Mouse (Mus musculus) intestine, postnatal 0 days (tissue): ENCODE measurements around the gene Erc1. TPM values are rescaled to one million over a fixed set of nuclear protein-coding genes. Genes with fewer than 3 reads are reported as not detected.

ENCODE experiments used
- ATAC-seq: fragments of 200-750 bp; cut with Nextera tagmentation; 2 replicates; pipeline ENCODE4 v1.8.0; 2017; ENCODE audit warnings: mild to moderate bottlenecking, moderate TSS enrichment, moderate library complexity
- H3K27ac ChIP-seq: fragments of 300-500 bp; sonication (generic); 2 replicates; pipeline ENCODE4 v1.5.1; 2014; ENCODE audit warnings: mild to moderate bottlenecking, low read depth, low read length, moderate library complexity
- H3K27me3 ChIP-seq: fragments of 300-500 bp; sonication (generic); replicated peaks from 2 replicates; pipeline ENCODE4 v1.6.1; 2014; ENCODE audit warnings: low read length, mixed read lengths; ENCODE audit not compliant: control insufficient read depth, insufficient read depth
- H3K36me3 ChIP-seq: fragments of 300-500 bp; sonication (generic); 2 replicates; pipeline ENCODE4 v1.6.1; 2014; ENCODE audit warnings: mild to moderate bottlenecking, moderate library complexity; ENCODE audit not compliant: control insufficient read depth, insufficient read depth
- H3K4me1 ChIP-seq: fragments of 300-500 bp; sonication (generic); replicated peaks from 2 replicates; pipeline ENCODE4 v1.6.1; 2014; ENCODE audit warnings: antibody characterized with exemption, low read length, mixed read lengths; ENCODE audit not compliant: control insufficient read depth, insufficient read depth
- H3K4me2 ChIP-seq: fragments of 300-500 bp; sonication (generic); replicated peaks from 2 replicates; pipeline ENCODE4 v1.6.1; 2014; ENCODE audit warnings: low read depth, mild to moderate bottlenecking, moderate library complexity
- H3K4me3 ChIP-seq: fragments of 300-500 bp; sonication (generic); 2 replicates; pipeline ENCODE4 v1.5.1; 2014; ENCODE audit warnings: low read depth, low read length
- H3K9ac ChIP-seq: fragments of 300-500 bp; sonication (generic); 2 replicates; pipeline ENCODE4 v1.6.1; 2014; ENCODE audit warnings: mild to moderate bottlenecking, low read depth, low read length
- H3K9me3 ChIP-seq: fragments of 300-500 bp; sonication (generic); 2 replicates; pipeline ENCODE4 v1.6.1; 2016; ENCODE audit warnings: mixed run types; ENCODE audit not compliant: control insufficient read depth
- CTCF ChIP-seq: sonication (generic); IDR thresholded peaks from 2 replicates; pipeline ENCODE4 v1.5.1; 2016; ENCODE audit warnings: low read depth, mild to moderate bottlenecking, control low read depth, antibody characterized with exemption, moderate library complexity
- WGBS: fragments of 180-500 bp; shearing (Covaris S2); extraction: QIAGEN DNeasy Blood & Tissue Kit; methylation state at CpG from one replicate; pipeline ENCODE4 v1.1.7; 2014; 5-methylcytosine and 5-hydroxymethylcytosine counted together
- polyA plus RNA-seq: library from polyadenylated mRNA; unstranded; fragments of >200 nt; fragmentation: Nextera tagmentation; extraction: Ambion mirVana; gene quantifications from 2 replicates; pipeline ENCODE4 v1.2.1, GENCODE M21; 2015

Erc1 gene
- polyA plus RNA-seq, 1 experiment from 2014 or later = 4.5 TPM

GRCm38 (mm10) chr6:119526498-119526897, 321.5 kb downstream of the Erc1 start:
- H3K4me3 ChIP-seq = no peak overlapping the region
- H3K27ac ChIP-seq = no peak overlapping the region
- no peak overlapping the region for H3K9ac ChIP-seq
- no peaks in the 10 kb centered on the region for H3K36me3 ChIP-seq
- no peaks in the 10 kb centered on the region for H3K27me3 ChIP-seq
- ATAC-seq = no peak
- TF ChIP-seq CTCF = no peak
- H3K4me1 ChIP-seq = no peaks in the 10 kb centered on the region
- H3K4me2 ChIP-seq = no peak overlapping the region
- no peaks in the 10 kb centered on the region for H3K9me3 ChIP-seq
- WGBS = 72% methylated on average over 5 of the region's 5 CpGs

GRCm38 (mm10) chr6:119521931-119522391, 326.0 kb downstream of the Erc1 start:
- H3K27ac ChIP-seq = no peak overlapping the region
- no peak for ATAC-seq
- H3K4me1 ChIP-seq = no peaks in the 10 kb centered on the region
- 60% methylated on average over 3 of the region's 3 CpGs for WGBS
- no peak overlapping the region for H3K9ac ChIP-seq
- H3K4me3 ChIP-seq = no peak overlapping the region
- H3K27me3 ChIP-seq = no peaks in the 10 kb centered on the region
- H3K4me2 ChIP-seq = no peak overlapping the region
- H3K9me3 ChIP-seq = no peaks in the 10 kb centered on the region; the same call in 1 of the 2 replicates
- H3K36me3 ChIP-seq = no peaks in the 10 kb centered on the region
- no peak for TF ChIP-seq CTCF

- ATAC-seq = no peak
- H3K9me3 ChIP-seq = no peaks in the 10 kb centered on the region; the same call in 1 of the 2 replicates
- peak; percentile 29 for TF ChIP-seq CTCF
- 85% methylated on average over 3 of the region's 3 CpGs for WGBS
- H3K4me3 ChIP-seq = no peak overlapping the region
- no peak overlapping the region for H3K4me2 ChIP-seq
- no peaks in the 10 kb centered on the region for H3K27me3 ChIP-seq
- H3K27ac ChIP-seq = no peak overlapping the region
- no peaks in the 10 kb centered on the region for H3K4me1 ChIP-seq
- H3K9ac ChIP-seq = no peak overlapping the region
- H3K36me3 ChIP-seq = no peaks in the 10 kb centered on the region
These were observed 326.5 kb downstream of the Erc1 start for GRCm38 (mm10) chr6:119521482-119521900.

Other genes starting within 250 kb of the Erc1 start
- gene Rad52, start 54.5 kb upstream of the Erc1 start, polyA plus RNA-seq = 4.2 and 4.6 TPM in 2 replicates
- 36.9 and 40.6 TPM in 2 replicates for gene Wnk1, start 190.5 kb upstream of the Erc1 start, polyA plus RNA-seq
- not detected in 2 replicates for gene Ninj2, start 245.2 kb upstream of the Erc1 start, polyA plus RNA-seq